Mouse (Mus musculus): ENCODE data around the gene Nfyc.

DNA sequence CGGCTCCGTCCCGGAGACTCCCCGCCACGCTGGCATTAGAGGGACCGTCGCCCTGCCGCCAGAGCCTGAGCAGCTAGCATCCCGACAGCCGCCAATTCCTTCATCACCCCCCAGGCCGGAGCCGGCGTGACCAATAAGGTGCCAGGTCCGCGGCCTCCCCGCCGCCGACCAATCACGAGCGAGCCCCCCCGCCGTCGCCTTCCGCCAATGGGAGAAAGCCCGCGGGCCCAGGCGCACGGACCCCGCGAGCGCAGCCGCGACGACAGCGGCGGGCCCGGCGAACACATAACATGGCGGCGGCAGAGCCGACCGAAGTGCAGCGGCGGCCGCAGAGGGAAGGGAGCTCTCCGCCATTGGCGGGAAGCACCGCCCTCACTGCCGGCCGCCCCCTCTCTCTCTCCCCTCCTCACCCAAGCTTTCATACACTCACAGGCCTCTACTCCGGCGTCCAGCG, 6.2 kb downstream of the Nfyc start:
- TF ChIP-seq CTCF (IDR thresholded peaks at IDR 0.05; ENCODE audit: borderline replicate concordance, insufficient read depth, low read depth, low read length) = no peak
- peak; percentile 64 for TF ChIP-seq POLR2A (IDR thresholded peaks at IDR 0.05; ENCODE audit: borderline replicate concordance, insufficient read depth, low read length)
